Mouse (Mus musculus) myocyte (in vitro differentiated cells): ENCODE measurements at regions not wholly inside any gene's neighbourhood (a gene's known extent, or its start where the extent isn't known, plus 50 kb on each side); places are given as distances from the start of the nearest gene placed in this dataset.

Experiments used
- CEBPB ChIP-seq: IDR thresholded peaks from 2 replicates; pipeline ENCODE4 v1.6.1; 2011; ENCODE audit warnings: mild to moderate bottlenecking, moderate library complexity; ENCODE audit not compliant: poor library complexity, insufficient read depth, severe bottlenecking
- E2F4 ChIP-seq: IDR thresholded peaks from one replicate; pipeline ENCODE4 v1.6.1; 2011; ENCODE audit warnings: mild to moderate bottlenecking, control low read depth, moderate library complexity; ENCODE audit not compliant: insufficient read depth
- MAX ChIP-seq: IDR thresholded peaks from one replicate; pipeline ENCODE4 v1.6.1; 2011; ENCODE audit warnings: low read depth, mild to moderate bottlenecking, control low read depth
- MYOD1 ChIP-seq, 3 experiments: IDR thresholded peaks; one replicate each; pipeline ENCODE4 v1.6.1; 2011; ENCODE audit warnings: control low read depth in 2 of 3, low read depth in 2 of 3, mild to moderate bottlenecking in 2 of 3, moderate library complexity in 1 of 3; ENCODE audit not compliant: insufficient read length in 2 of 3, control insufficient read depth in 1 of 3
- MYOG ChIP-seq, 3 experiments: IDR thresholded peaks; one replicate each; pipeline ENCODE4 v1.6.1; 2011; ENCODE audit warnings: control low read depth in 2 of 3, low read depth in 2 of 3, mild to moderate bottlenecking in 2 of 3; ENCODE audit not compliant: insufficient read length in 2 of 3, control insufficient read depth in 1 of 3, insufficient read depth in 1 of 3
- POLR2A ChIP-seq: IDR thresholded peaks from one replicate; pipeline ENCODE4 v1.6.1; 2011; ENCODE audit warnings: low read depth, mild to moderate bottlenecking, control low read depth, moderate library complexity; ENCODE audit not compliant: insufficient read length
- POLR2AphosphoS2 ChIP-seq: IDR thresholded peaks from one replicate; pipeline ENCODE4 v1.6.1; 2011; ENCODE audit warnings: low read depth, control low read depth; ENCODE audit not compliant: insufficient read length
- REST ChIP-seq: IDR thresholded peaks from one replicate; pipeline ENCODE4 v1.6.1; 2011; ENCODE audit warnings: mild to moderate bottlenecking, control low read depth, moderate library complexity; ENCODE audit not compliant: insufficient read depth, insufficient read length
- SRF ChIP-seq: IDR thresholded peaks from one replicate; pipeline ENCODE4 v1.6.1; 2011; ENCODE audit warnings: low read depth; ENCODE audit not compliant: control insufficient read depth, insufficient read length
- TCF12 ChIP-seq: IDR thresholded peaks from one replicate; pipeline ENCODE4 v1.6.1; 2011; ENCODE audit warnings: mild to moderate bottlenecking, control low read depth; ENCODE audit not compliant: poor library complexity, insufficient read depth, severe bottlenecking
- USF1 ChIP-seq: IDR thresholded peaks from one replicate; pipeline ENCODE4 v1.6.1; 2011; ENCODE audit warnings: low read depth, mild to moderate bottlenecking, control low read depth, moderate library complexity

- TF ChIP-seq CEBPB, result no peak
- no peak for TF ChIP-seq POLR2AphosphoS2
- no peak for TF ChIP-seq USF1
- no peak for TF ChIP-seq SRF
- no peak for TF ChIP-seq E2F4
- no peak for TF ChIP-seq MAX
- no peak for TF ChIP-seq POLR2A
- no peak for TF ChIP-seq REST
- TF ChIP-seq MYOD1 (IDR thresholded peaks at IDR 0.05; ENCODE audit: control insufficient read depth in 1 of 3, insufficient read length in 2 of 3, low read depth in 2 of 3), result no peak
- no peak for TF ChIP-seq MYOG (IDR thresholded peaks at IDR 0.05; ENCODE audit: control insufficient read depth in 1 of 3, insufficient read depth in 1 of 3, insufficient read length in 2 of 3, low read depth in 2 of 3)
- TF ChIP-seq TCF12, result no peak
Observed at GRCm38 (mm10) chr8:116398565-116399205, 106.1 kb upstream of the Dynlrb2 start.
